Mouse (Mus musculus) heart, embryonic 12.5 days (tissue): ENCODE measurements around the gene Slc25a43. TPM values are rescaled to one million over a fixed set of nuclear protein-coding genes. Genes with fewer than 3 reads are reported as not detected.

Experiments
- ATAC-seq: fragments of 200-750 bp; cut with Nextera tagmentation; 2 replicates; pipeline ENCODE4 v1.8.0; 2017; ENCODE audit warnings: moderate TSS enrichment, moderate library complexity; ENCODE audit not compliant: insufficient number of reproducible peaks, low FRiP score
- H3K27ac ChIP-seq: fragments of 300-500 bp; sonication (generic); 2 replicates; pipeline ENCODE4 v1.5.1; 2016; ENCODE audit warnings: mild to moderate bottlenecking, moderate library complexity; ENCODE audit not compliant: poor library complexity, severe bottlenecking
- H3K27me3 ChIP-seq: fragments of 300-500 bp; sonication (generic); replicated peaks from 2 replicates; pipeline ENCODE4 v1.6.1; 2016; ENCODE audit warnings: mild to moderate bottlenecking, moderate library complexity
- H3K36me3 ChIP-seq: fragments of 300-500 bp; sonication (generic); 2 replicates; pipeline ENCODE4 v1.6.1; 2016; ENCODE audit warnings: mild to moderate bottlenecking, moderate library complexity
- H3K4me1 ChIP-seq: fragments of 300-500 bp; sonication (generic); replicated peaks from 2 replicates; pipeline ENCODE4 v1.6.1; 2016; ENCODE audit warnings: mild to moderate bottlenecking
- H3K4me2 ChIP-seq: fragments of 300-500 bp; sonication (generic); 2 replicates; pipeline ENCODE4 v1.6.1; 2016; ENCODE audit warnings: mild to moderate bottlenecking, moderate library complexity
- H3K4me3 ChIP-seq: fragments of 300-500 bp; sonication (generic); 2 replicates; pipeline ENCODE4 v1.5.1; 2016; ENCODE audit warnings: mild to moderate bottlenecking
- H3K9ac ChIP-seq: fragments of 300-500 bp; sonication (generic); 2 replicates; pipeline ENCODE4 v1.6.1; 2016; ENCODE audit warnings: mild to moderate bottlenecking, moderate library complexity
- H3K9me3 ChIP-seq: fragments of 300-500 bp; sonication (generic); replicated peaks from 2 replicates; pipeline ENCODE4 v1.6.1; 2016; ENCODE audit warnings: mild to moderate bottlenecking, moderate library complexity
- WGBS: fragments of 180-500 bp; shearing (Covaris S2); methylation state at CpG from one replicate; pipeline ENCODE4 v1.1.7; 2016; 5-methylcytosine and 5-hydroxymethylcytosine counted together
- polyA plus RNA-seq: library from polyadenylated mRNA; unstranded; fragments of >200 nt; fragmentation: Nextera tagmentation; extraction: Ambion mirVana; gene quantifications from 2 replicates; pipeline ENCODE4 v1.2.1, GENCODE M21; 2016

Slc25a43 gene
- polyA plus RNA-seq, 1 experiment from 2014 or later: 2.5 TPM

DNA sequence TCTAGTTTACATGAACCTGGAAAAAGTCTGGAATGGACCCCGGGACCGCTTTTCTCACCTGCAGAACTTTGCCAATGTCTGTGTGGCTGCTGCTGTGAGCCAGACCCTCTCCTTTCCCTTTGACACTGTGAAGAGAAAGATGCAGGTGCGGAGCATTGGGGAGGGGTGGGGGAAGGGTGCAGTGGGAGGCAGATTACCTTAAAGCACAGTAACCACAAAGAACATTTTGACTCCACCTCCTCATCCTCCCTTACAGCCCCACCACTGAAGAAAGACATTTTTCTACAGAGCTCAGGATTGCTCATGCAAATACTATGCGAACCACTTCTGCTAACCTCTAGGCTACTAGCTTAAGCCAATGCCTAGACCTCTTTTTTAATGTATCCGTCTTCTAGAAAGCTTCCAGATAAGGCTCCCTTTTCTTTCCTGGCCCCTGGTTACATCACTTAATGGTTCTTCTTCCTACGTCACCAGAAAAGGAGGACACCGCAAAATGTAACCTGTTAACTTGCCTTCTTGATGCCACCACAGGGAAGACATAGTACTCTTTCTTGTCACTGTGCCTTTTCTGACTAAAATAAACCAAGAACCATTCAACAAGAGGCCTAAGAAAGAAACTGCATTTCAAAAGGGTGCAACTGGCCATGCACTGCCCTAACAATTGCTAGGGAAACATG lies 14.5 kb downstream of the Slc25a43 start:
- H3K27me3 ChIP-seq: no peaks in the 10 kb centered on the region
- H3K9ac ChIP-seq: no peak overlapping the region
- no peaks in the 10 kb centered on the region for H3K36me3 ChIP-seq
- no peak overlapping the region for H3K27ac ChIP-seq
- 62% methylated on average over 7 of the region's 7 CpGs for WGBS
- H3K9me3 ChIP-seq: no peaks in the 10 kb centered on the region
- no peak for ATAC-seq
- no peak overlapping the region for H3K4me2 ChIP-seq
- no peak overlapping the region for H3K4me3 ChIP-seq
- H3K4me1 ChIP-seq: no peaks in the 10 kb centered on the region

DNA sequence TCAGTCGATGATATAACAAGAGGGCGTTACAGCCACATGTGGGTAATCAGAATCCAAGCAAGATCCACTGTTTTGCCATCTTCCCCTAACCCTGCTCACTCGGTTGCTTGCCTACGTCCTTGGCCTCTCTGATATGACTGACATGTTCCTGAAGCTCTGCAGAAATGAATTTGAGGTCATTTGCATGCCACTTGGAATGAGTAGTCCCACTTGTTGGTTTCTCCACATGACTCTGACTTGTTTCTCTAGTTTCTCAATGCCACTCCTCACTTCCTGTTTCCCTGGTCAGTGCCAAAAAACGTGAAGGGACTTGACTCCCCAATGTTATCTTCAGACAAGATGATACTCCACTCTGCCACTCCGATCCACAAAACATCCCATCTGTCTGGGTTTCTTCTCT lies 15.1 kb downstream of the Slc25a43 start:
- no peaks in the 10 kb centered on the region for H3K9me3 ChIP-seq
- H3K36me3 ChIP-seq: no peaks in the 10 kb centered on the region
- no peaks in the 10 kb centered on the region for H3K27me3 ChIP-seq
- no peaks in the 10 kb centered on the region for H3K4me1 ChIP-seq
- 49% methylated on average over 6 of the region's 6 CpGs for WGBS
- ATAC-seq: no peak
- H3K9ac ChIP-seq: no peak overlapping the region
- no peak overlapping the region for H3K4me3 ChIP-seq
- no peak overlapping the region for H3K4me2 ChIP-seq
- no peak overlapping the region for H3K27ac ChIP-seq

DNA sequence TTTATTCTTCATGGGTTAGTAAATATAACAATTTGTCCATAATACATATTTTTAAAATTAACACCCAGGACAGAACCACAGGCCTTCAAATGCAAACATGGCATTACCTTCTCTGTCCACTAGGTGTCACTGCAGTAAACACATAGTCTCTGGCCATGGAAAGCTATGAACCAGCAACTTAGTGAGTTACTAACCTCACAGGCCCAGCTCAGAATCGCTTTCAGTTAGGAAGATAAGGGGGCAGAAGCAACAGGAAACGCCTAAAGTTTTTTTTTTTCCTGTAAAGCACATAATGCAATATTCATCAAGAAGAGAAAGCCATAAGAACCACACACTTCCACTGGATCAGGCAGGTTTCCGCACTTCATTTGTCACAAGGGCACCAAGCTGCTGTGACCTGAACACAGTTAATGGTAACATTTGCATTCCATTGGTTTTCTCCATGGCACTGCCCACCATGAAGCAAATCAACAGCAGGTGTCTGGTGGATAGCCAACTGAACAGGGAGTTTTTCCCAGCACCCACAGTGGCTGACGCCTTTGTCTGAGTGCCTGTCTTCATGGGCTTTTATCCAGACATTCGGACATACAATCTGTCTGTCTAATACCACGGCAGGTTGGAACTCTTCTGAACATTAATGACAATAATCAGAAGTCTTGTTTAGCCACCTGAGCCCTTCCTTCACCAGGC lies 17.6 kb downstream of the Slc25a43 start:
- no peak overlapping the region for H3K27ac ChIP-seq
- H3K4me3 ChIP-seq: no peak overlapping the region
- H3K27me3 ChIP-seq: no peaks in the 10 kb centered on the region
- no peaks in the 10 kb centered on the region for H3K4me1 ChIP-seq
- H3K9me3 ChIP-seq: no peaks in the 10 kb centered on the region
- H3K9ac ChIP-seq: no peak overlapping the region
- 52% methylated on average over 6 of the region's 6 CpGs for WGBS
- no peak overlapping the region for H3K4me2 ChIP-seq
- ATAC-seq: no peak
- no peaks in the 10 kb centered on the region for H3K36me3 ChIP-seq

DNA sequence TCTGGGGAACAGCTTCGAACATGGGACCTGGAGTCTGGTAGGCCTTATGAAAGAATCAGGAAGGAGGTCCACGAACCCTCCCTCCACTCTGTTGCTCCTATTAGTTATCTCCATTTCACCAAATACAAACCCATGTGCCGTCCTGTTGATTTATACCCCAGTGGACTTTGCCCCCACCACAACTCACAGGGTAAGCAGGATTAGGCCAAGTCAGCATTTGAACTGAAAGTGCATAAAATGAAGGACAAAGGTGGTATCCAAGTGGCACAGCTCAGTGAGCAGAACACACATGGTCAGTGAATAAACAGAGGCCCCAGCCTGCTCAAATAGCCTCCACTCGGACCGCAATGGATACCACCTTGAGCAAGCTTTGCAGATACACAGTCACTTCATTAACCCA lies 18.8 kb downstream of the Slc25a43 start:
- no peak overlapping the region for H3K4me2 ChIP-seq
- H3K36me3 ChIP-seq: no peaks in the 10 kb centered on the region
- WGBS: 81% methylated on average over 5 of the region's 5 CpGs
- H3K9me3 ChIP-seq: no peaks in the 10 kb centered on the region
- ATAC-seq: no peak
- no peak overlapping the region for H3K27ac ChIP-seq
- H3K27me3 ChIP-seq: no peaks in the 10 kb centered on the region
- no peak overlapping the region for H3K9ac ChIP-seq
- no peaks in the 10 kb centered on the region for H3K4me1 ChIP-seq
- no peak overlapping the region for H3K4me3 ChIP-seq

DNA sequence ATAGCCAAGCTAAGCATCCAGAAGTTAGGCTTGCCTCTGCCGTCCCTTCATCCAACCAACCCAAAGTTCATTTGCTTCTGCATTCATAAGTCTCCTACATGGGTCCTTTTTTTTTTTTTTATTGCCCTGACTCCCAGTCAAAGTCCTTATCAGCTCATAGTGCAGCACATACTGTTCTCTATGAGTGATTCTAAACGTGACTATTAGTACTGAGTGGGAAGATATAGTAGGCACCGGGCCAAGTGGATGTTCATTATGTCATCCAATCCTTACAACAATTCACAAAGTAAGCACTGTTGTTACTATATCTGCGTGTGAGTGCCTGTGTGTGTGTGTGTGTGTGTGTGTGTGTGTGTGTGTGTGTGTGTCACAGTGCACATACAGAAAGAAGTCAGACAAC lies 19.4 kb downstream of the Slc25a43 start:
- no peak overlapping the region for H3K27ac ChIP-seq
- H3K9ac ChIP-seq: no peak overlapping the region
- no peak for ATAC-seq
- H3K4me3 ChIP-seq: no peak overlapping the region
- H3K27me3 ChIP-seq: no peaks in the 10 kb centered on the region
- H3K36me3 ChIP-seq: no peaks in the 10 kb centered on the region
- no peaks in the 10 kb centered on the region for H3K4me1 ChIP-seq
- no peaks in the 10 kb centered on the region for H3K9me3 ChIP-seq
- H3K4me2 ChIP-seq: no peak overlapping the region
- WGBS: 51% methylated on average over 4 of the region's 4 CpGs

DNA sequence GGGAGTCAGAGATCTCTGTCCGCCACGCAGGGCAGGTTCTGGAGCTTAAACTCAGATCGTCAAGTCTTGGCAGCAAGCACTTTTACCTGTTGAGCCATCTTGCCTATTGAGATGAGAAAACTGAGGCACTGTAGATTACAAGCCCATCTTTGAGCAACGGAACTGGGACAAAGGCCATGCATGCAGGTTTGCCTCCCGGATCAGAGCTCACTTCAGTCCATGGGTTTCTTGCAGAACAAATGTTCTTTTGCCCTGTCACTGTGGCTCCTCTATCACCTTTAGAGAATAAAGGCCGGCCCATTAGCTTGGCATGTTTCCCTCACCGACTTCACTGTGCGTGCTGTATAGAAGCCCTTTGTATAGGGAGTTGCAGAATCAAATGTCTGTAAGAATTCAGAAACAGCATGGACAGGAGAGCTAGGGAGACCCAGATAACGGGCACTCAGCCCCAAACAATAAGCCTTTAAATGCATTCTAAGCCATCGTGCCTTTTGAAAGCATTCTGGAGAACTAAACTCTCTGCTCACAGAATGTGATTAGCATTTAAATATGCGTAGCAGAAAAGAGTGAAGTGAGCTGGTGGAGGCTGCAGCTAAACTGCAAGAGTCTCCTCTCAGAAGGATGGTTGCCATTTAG lies 20.0 kb downstream of the Slc25a43 start:
- 50% methylated on average over 11 of the region's 11 CpGs for WGBS
- Histone ChIP-seq H3K4me3 (no peak overlapping the region), H3K9me3 (no peaks in the 10 kb centered on the region), H3K36me3 (no peaks in the 10 kb centered on the region), H3K27ac (no peak overlapping the region), H3K27me3 (no peaks in the 10 kb centered on the region), H3K4me2 (no peak overlapping the region), H3K4me1 (no peaks in the 10 kb centered on the region), H3K9ac (no peak overlapping the region)
- no peak for ATAC-seq

DNA sequence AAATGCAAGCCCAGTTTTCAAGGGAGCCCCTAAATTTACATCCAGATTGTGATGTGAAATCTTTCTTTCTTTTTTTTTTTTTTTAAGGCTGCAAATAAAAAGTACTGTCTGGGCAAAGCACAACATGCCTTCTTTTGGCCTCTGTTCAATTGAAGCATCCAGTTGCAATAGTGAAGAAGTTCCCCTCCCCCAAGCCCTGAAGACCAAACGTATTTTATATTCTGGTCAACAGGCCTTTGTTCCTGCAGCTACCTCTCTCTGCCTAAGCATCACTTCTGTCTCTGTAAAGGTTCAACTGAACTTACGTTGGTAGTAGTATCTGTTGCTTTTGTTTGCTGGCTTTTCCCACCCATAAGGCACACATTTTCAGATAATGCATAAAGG lies 20.5 kb downstream of the Slc25a43 start:
- Histone ChIP-seq H3K4me2 (no peak overlapping the region), H3K9ac (no peak overlapping the region), H3K4me3 (no peak overlapping the region), H3K27ac (no peak overlapping the region), H3K4me1 (no peaks in the 10 kb centered on the region), H3K36me3 (no peaks in the 10 kb centered on the region), H3K9me3 (no peaks in the 10 kb centered on the region), H3K27me3 (no peaks in the 10 kb centered on the region)
- ATAC-seq: no peak
- WGBS: 48% methylated on average over 2 of the region's 2 CpGs

DNA sequence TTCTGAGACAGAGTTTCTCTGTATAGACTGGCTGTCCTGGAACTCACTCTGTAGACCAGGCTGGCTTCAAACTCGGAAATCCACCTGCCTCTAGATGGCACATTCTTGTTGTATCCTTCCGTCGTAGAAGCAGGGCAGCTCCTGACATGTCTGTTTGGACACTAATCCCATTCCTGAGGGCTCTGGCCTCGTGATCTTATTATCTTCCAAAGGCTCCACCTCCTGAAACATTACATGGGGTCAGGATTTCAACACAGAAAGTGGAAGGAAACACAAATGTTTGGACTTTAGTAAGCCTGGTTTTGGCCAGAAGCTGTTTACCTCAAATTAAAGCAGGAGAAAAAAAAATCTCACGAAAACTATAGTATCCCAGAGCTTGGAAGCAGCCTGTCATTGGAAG lies 23.9 kb downstream of the Slc25a43 start:
- H3K4me2 ChIP-seq: no peak overlapping the region
- H3K27ac ChIP-seq: no peak overlapping the region
- H3K9me3 ChIP-seq: no peaks in the 10 kb centered on the region
- H3K36me3 ChIP-seq: no peaks in the 10 kb centered on the region
- H3K4me3 ChIP-seq: no peak overlapping the region
- 67% methylated on average over 5 of the region's 5 CpGs for WGBS
- H3K27me3 ChIP-seq: no peaks in the 10 kb centered on the region
- no peak for ATAC-seq
- H3K4me1 ChIP-seq: no peaks in the 10 kb centered on the region
- no peak overlapping the region for H3K9ac ChIP-seq

DNA sequence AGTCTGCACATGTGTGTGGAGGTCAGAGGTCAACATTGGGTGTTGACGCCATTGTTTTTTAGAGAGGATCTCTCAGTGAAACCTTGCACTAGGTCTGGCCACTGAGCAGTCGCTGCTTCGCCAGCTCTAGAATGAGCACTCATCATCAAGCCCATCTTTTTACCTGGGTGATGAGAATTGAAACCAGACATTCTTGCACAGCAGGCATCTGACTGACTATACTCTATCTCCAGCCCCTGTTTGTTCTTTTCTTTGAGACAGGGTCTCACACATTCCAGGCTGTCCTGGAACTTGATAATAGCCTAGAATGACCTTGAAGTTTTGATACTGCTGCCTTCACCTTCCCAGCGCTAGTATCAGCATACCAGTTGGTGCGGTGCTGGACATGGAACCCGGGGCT lies 29.1 kb downstream of the Slc25a43 start:
- WGBS: 76% methylated on average over 6 of the region's 6 CpGs
- no peak for ATAC-seq

DNA sequence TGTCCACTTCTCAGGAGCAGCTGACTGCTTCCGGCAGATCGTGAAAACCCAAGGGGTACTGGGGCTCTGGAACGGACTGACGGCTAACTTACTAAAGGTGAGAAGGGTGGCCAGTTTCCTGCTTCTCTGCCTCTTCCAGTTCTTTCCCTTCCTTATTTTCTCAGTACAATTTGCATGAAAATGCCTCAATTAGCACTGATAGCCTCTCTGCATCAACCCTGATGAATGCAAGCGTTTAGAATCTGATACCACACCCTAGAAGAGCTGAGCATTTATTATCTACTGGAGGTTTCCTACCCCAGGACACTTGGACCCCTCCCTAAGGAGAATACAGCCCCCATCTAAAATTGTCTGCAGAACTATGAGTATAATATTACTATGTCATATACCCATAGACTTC lies 32.1 kb downstream of the Slc25a43 start:
- Histone ChIP-seq H3K27ac (no peak overlapping the region), H3K9ac (no peak overlapping the region), H3K4me2 (no peak overlapping the region), H3K4me3 (no peak overlapping the region), H3K36me3 (no peaks in the 10 kb centered on the region), H3K27me3 (no peaks in the 10 kb centered on the region), H3K9me3 (no peaks in the 10 kb centered on the region), H3K4me1 (no peaks in the 10 kb centered on the region)
- 75% methylated on average over 5 of the region's 5 CpGs for WGBS
- ATAC-seq: no peak

More for the DNA sequence above, 29.1 kb downstream of the Slc25a43 start:
- Histone ChIP-seq H3K4me3 (no peak overlapping the region), H3K4me2 (no peak overlapping the region), H3K9me3 (no peaks in the 10 kb centered on the region), H3K4me1 (no peaks in the 10 kb centered on the region), H3K9ac (no peak overlapping the region), H3K36me3 (no peaks in the 10 kb centered on the region), H3K27me3 (no peaks in the 10 kb centered on the region), H3K27ac (no peak overlapping the region)

DNA sequence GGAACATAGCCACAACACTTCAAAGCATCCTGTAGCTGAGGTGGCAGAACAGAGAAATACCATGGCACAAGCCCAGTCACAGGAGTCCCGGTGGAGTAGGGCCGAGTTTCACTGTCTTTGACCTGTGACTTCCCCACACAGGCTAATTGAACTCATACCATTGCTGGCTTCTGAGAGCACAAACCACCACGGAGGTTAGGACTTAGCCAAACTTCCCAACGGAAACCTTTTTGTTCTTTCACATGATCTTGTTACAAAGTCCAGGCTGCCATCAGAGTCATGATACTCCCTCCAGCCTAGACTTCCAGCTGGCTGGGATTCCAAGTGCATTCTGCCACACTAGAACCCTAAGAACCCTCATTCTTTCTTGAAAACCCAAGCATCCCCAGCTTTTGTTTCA lies 34.2 kb downstream of the Slc25a43 start:
- H3K9ac ChIP-seq: no peak overlapping the region
- ATAC-seq: no peak
- H3K4me1 ChIP-seq: no peaks in the 10 kb centered on the region
- H3K9me3 ChIP-seq: no peaks in the 10 kb centered on the region
- H3K36me3 ChIP-seq: no peaks in the 10 kb centered on the region
- H3K4me2 ChIP-seq: no peak overlapping the region
- WGBS: 74% methylated on average over 4 of the region's 4 CpGs
- H3K4me3 ChIP-seq: no peak overlapping the region
- H3K27me3 ChIP-seq: no peaks in the 10 kb centered on the region
- H3K27ac ChIP-seq: no peak overlapping the region
